Mouse (Mus musculus) kidney, adult 2 months (tissue): Measurements from ENCODE around the gene Syndig1.

ENCODE experiments used
- CTCF ChIP-seq: fragments of 200-500 bp; conservative IDR thresholded peaks from 2 replicates; pipeline ENCODE4 v1.5.1; 2011; ENCODE audit warnings: low read depth, mild to moderate bottlenecking, control low read depth, low read length, moderate library complexity, mixed read lengths; ENCODE audit not compliant: insufficient read depth, insufficient read length
- POLR2A ChIP-seq: fragments of 200-500 bp; IDR thresholded peaks from one replicate; pipeline ENCODE4 v1.6.1; 2011; ENCODE audit warnings: low read depth, low read length, control low read depth

DNA sequence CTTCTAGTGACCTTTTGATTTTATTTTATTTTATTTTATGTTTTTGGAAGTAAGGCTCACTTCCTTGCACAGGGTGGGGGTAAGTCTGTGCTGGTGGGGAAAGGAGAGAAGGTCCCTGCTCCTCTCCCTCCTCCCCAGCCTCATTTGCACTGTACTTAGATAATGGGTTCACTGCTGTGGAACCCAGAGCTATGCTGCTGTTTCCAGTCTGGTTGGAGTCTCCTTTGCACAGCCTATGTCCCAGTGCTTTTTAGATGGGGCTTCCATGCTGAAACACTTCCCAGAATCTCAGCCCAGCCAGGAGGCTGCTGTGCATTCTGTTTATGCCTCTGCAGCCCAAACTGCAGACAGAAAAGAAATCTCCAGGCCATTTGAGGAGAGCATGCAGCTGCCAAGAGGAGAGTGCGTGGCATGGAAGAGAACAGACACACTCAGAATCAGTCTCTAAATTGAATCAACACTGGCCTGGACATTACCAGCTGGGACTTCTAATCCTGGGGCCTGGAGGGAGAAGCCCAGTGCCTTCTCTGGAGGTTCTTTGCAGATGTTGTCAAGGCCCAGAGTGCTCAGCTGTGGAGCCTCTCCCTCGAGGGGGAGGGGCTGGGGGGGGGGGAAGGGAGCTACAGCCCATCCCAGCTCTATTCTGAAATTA lies 104.4 kb downstream of the Syndig1 start:
- no peak for TF ChIP-seq CTCF
- TF ChIP-seq POLR2A, result no peak
